Mouse (Mus musculus) cerebellum, adult 2 months (tissue): ENCODE measurements around the gene Stard7.

ENCODE experiments used
- CTCF ChIP-seq: fragments of 200-500 bp; IDR thresholded peaks from 2 replicates; pipeline ENCODE4 v1.5.1; 2011; ENCODE audit warnings: low read depth, mild to moderate bottlenecking, control low read depth, low read length, moderate library complexity, borderline replicate concordance; ENCODE audit not compliant: insufficient read depth
- POLR2A ChIP-seq: fragments of 200-500 bp; IDR thresholded peaks from 2 replicates; pipeline ENCODE4 v1.6.1; 2011; ENCODE audit warnings: low read length, control low read depth, borderline replicate concordance; ENCODE audit not compliant: insufficient read depth

GRCm38 (mm10) chr2:127255294-127255693 is 14.7 kb upstream of the Stard7 start:
- TF ChIP-seq CTCF: no peak
- no peak for TF ChIP-seq POLR2A
